Mouse (Mus musculus) CH12.LX (cell line): ENCODE data around the gene Opcml. TPM values are rescaled to one million over a fixed set of nuclear protein-coding genes. Genes with fewer than 3 reads are reported as not detected.

ENCODE experiments used
- DNase-seq: peaks from one replicate; pipeline ENCODE4 v3.0.0-alpha.2; 2013; ENCODE audit errors: extremely low read depth
- H3K27ac ChIP-seq: 2 replicates; pipeline ENCODE4 v1.5.1; 2012; ENCODE audit warnings: low read depth, mild to moderate bottlenecking, control low read depth, moderate library complexity; ENCODE audit not compliant: insufficient read depth
- H3K27me3 ChIP-seq: replicated peaks from 2 replicates; pipeline ENCODE3; 2012; ENCODE audit warnings: inconsistent platforms
- H3K36me3 ChIP-seq, 2 experiments: replicated peaks in 1 of 2; 2 replicates each; pipeline versions ENCODE3 to v1.6.1; 2012; ENCODE audit warnings: inconsistent platforms in 1 of 2, low read length in 1 of 2, mild to moderate bottlenecking in 1 of 2, mixed read lengths in 1 of 2, moderate library complexity in 1 of 2; ENCODE audit not compliant: control insufficient read depth in 1 of 2, insufficient read depth in 1 of 2
- H3K4me1 ChIP-seq, 2 experiments: 2 replicates each; pipeline ENCODE4 v1.6.1; 2012; ENCODE audit warnings: inconsistent platforms in 1 of 2, moderate library complexity in 1 of 2; ENCODE audit not compliant: insufficient read depth in 2 of 2, control insufficient read depth in 1 of 2
- H3K4me2 ChIP-seq: 2 replicates; pipeline ENCODE4 v1.6.1; 2012; ENCODE audit warnings: low read depth, mild to moderate bottlenecking, control low read depth; ENCODE audit not compliant: poor library complexity, insufficient read depth, severe bottlenecking
- H3K4me3 ChIP-seq, 3 experiments: fragments of 150-350 bp in 1 of 3; sonication (generic) in 1 of 3; replicated peaks in 1 of 3; 2 replicates each; pipeline versions ENCODE3 to v1.5.1; 2011 to 2012; ENCODE audit warnings: low read depth in 2 of 3, low read length in 2 of 3, mild to moderate bottlenecking in 2 of 3, moderate library complexity in 2 of 3, control low read depth in 1 of 3, improper control_type of control experiment in 1 of 3, inconsistent platforms in 1 of 3, mixed read lengths in 1 of 3; ENCODE audit not compliant: poor library complexity in 1 of 3
- H3K79me2 ChIP-seq: replicated peaks from 2 replicates; pipeline ENCODE4 v1.6.1; 2012; ENCODE audit warnings: mild to moderate bottlenecking, moderate library complexity; ENCODE audit not compliant: control insufficient read depth, poor library complexity, insufficient read depth, severe bottlenecking; ENCODE audit errors: extremely low read depth
- H3K9ac ChIP-seq: 2 replicates; pipeline ENCODE4 v1.6.1; 2012; ENCODE audit warnings: low read depth, mild to moderate bottlenecking, control low read depth, moderate library complexity; ENCODE audit not compliant: insufficient read depth
- H3K9me3 ChIP-seq: replicated peaks from 2 replicates; pipeline ENCODE3; 2012; ENCODE audit warnings: low read length, inconsistent platforms, mixed read lengths
- BHLHE40 ChIP-seq: IDR thresholded peaks from 2 replicates; pipeline ENCODE4 v1.6.1; 2011; ENCODE audit warnings: mild to moderate bottlenecking, low read depth, low read length, improper control_type of control experiment
- CTCF ChIP-seq, 2 experiments: IDR thresholded peaks in 1 of 2; conservative IDR thresholded peaks in 1 of 2; 2 replicates each; pipeline ENCODE4 v1.5.1; 2011 to 2012; ENCODE audit warnings: low read depth in 2 of 2, low read length in 2 of 2, improper control_type of control experiment in 1 of 2, inconsistent platforms in 1 of 2, mild to moderate bottlenecking in 1 of 2, moderate library complexity in 1 of 2
- E2F4 ChIP-seq: IDR thresholded peaks from 2 replicates; pipeline ENCODE4 v1.6.1; 2011; ENCODE audit warnings: low read depth, low read length, improper control_type of control experiment; ENCODE audit not compliant: insufficient replicate concordance
- ELF1 ChIP-seq: IDR thresholded peaks from 2 replicates; pipeline ENCODE4 v1.6.1; 2014; ENCODE audit warnings: low read depth, mild to moderate bottlenecking, inconsistent platforms, low read length, improper control_type of control experiment
- ETS1 ChIP-seq: conservative IDR thresholded peaks from 2 replicates; pipeline ENCODE4 v1.6.1; 2012; ENCODE audit warnings: low read depth, mild to moderate bottlenecking, inconsistent platforms, low read length, improper control_type of control experiment, moderate library complexity
- HCFC1 ChIP-seq: IDR thresholded peaks from 2 replicates; pipeline ENCODE4 v1.6.1; 2012; ENCODE audit warnings: low read depth, mild to moderate bottlenecking, inconsistent platforms, low read length, improper control_type of control experiment
- IRF4 ChIP-seq: IDR thresholded peaks from 2 replicates; pipeline ENCODE4 v1.6.1; 2014; ENCODE audit warnings: low read depth, mild to moderate bottlenecking, inconsistent platforms, low read length, improper control_type of control experiment
- JUND ChIP-seq: conservative IDR thresholded peaks from 2 replicates; pipeline ENCODE4 v1.6.1; 2011; ENCODE audit warnings: low read depth, low read length, improper control_type of control experiment
- MAFK ChIP-seq: IDR thresholded peaks from 2 replicates; pipeline ENCODE4 v1.6.1; 2011; ENCODE audit warnings: low read length, improper control_type of control experiment; ENCODE audit not compliant: insufficient replicate concordance
- MAX ChIP-seq: IDR thresholded peaks from 2 replicates; pipeline ENCODE4 v1.6.1; 2011; ENCODE audit warnings: low read length, improper control_type of control experiment
- MAZ ChIP-seq: IDR thresholded peaks from 2 replicates; pipeline ENCODE4 v1.6.1; 2012; ENCODE audit warnings: low read depth, mild to moderate bottlenecking, inconsistent platforms, low read length, improper control_type of control experiment, moderate library complexity
- MEF2A ChIP-seq: IDR thresholded peaks from 2 replicates; pipeline ENCODE4 v1.6.1; 2014; ENCODE audit warnings: low read depth, mild to moderate bottlenecking, inconsistent platforms, low read length, improper control_type of control experiment, borderline replicate concordance
- NRF1 ChIP-seq: IDR thresholded peaks from 2 replicates; pipeline ENCODE4 v1.6.1; 2014; ENCODE audit warnings: low read depth, mild to moderate bottlenecking, inconsistent platforms, low read length, improper control_type of control experiment, moderate library complexity
- POLR2A ChIP-seq: IDR thresholded peaks from 2 replicates; pipeline ENCODE4 v1.6.1; 2011; ENCODE audit warnings: low read depth, mild to moderate bottlenecking, improper control_type of control experiment, low read length
- POLR2AphosphoS2 ChIP-seq: IDR thresholded peaks from 2 replicates; pipeline ENCODE4 v1.6.1; 2011; ENCODE audit warnings: low read depth, low read length, improper control_type of control experiment
- RAD21 ChIP-seq: IDR thresholded peaks from 2 replicates; pipeline ENCODE4 v1.6.1; 2011; ENCODE audit warnings: low read depth, mild to moderate bottlenecking, low read length, improper control_type of control experiment, moderate library complexity
- SMC3 ChIP-seq: IDR thresholded peaks from 2 replicates; pipeline ENCODE4 v1.6.1; 2011; ENCODE audit warnings: low read depth, low read length, improper control_type of control experiment
- USF1 ChIP-seq: IDR thresholded peaks from 2 replicates; pipeline ENCODE4 v1.6.1; 2014; ENCODE audit warnings: low read depth, mild to moderate bottlenecking, inconsistent platforms, low read length, improper control_type of control experiment
- USF2 ChIP-seq: conservative IDR thresholded peaks from 2 replicates; pipeline ENCODE4 v1.6.1; 2011; ENCODE audit warnings: low read depth, low read length, improper control_type of control experiment
- ZC3H11A ChIP-seq: IDR thresholded peaks from 2 replicates; pipeline ENCODE4 v1.6.1; 2012; ENCODE audit warnings: low read depth, mild to moderate bottlenecking, inconsistent platforms, low read length, improper control_type of control experiment
- ZMIZ1 ChIP-seq: IDR thresholded peaks from 2 replicates; pipeline ENCODE4 v1.6.1; 2012; ENCODE audit warnings: low read depth, mild to moderate bottlenecking, inconsistent platforms, low read length, improper control_type of control experiment
- ZNF384 ChIP-seq: IDR thresholded peaks from 2 replicates; pipeline ENCODE4 v1.6.1; 2012; ENCODE audit warnings: low read depth, low read length, improper control_type of control experiment, inconsistent platforms
- dilution Hi-C: fragments of 300-500 bp; cut with MboI; formaldehyde crosslinking; loops from 2 replicates; pipeline ENCODE4 v1.14.3; 2020; ENCODE audit warnings: low sequenced_read_pairs; ENCODE audit not compliant: extremely low pct_unique_long_range_greater_than_20kb, extremely low pct_ligation_motif_present
- in situ Hi-C: fragments of 300-500 bp; cut with MboI; formaldehyde crosslinking; loops from 3 replicates; pipeline ENCODE4 v1.14.3; 2019; ENCODE audit warnings: low sequenced_read_pairs, low pct_ligation_motif_present, low pct_unique_long_range_greater_than_20kb, mixed read lengths
- polyA plus RNA-seq: library from polyadenylated mRNA; unstranded; fragments of >175 nt; gene quantifications from 2 replicates; pipeline ENCODE4 v1.2.1, GENCODE M21; 2012; ENCODE audit warnings: low read depth; ENCODE audit not compliant: insufficient read length
- total RNA-seq, 2 experiments: library from RNA; depleted of rRNA; stranded (reverse); fragments of 300-350 nt in 1 of 2; fragments of >200 nt in 1 of 2; gene quantifications; 2 replicates each; pipeline ENCODE4 v1.2.3; 2012 to 2014

The Opcml gene
- total and polyA plus RNA-seq, 3 experiments = 0.34 to 0.60 TPM; not detected in 1

DNA sequence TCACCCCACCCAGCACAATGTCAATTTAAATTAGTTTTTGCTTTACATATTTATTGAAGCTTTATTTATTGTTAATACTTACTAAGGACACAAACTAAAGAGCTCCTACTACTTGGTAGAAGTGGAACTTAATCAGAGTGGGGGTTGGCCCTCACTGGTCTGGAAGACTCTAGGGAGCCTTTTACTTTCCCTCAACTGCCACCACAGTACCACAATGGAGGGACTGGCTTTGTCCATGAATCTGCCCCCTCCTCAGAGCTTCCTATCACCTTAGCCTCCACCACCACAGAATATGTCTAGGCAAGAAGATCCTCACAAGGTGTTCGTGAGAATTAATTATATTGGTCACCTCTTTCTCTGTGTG, 465.3 kb downstream of the Opcml start:
- Histone ChIP-seq H3K36me3 (no peaks in the 10 kb centered on the region), H3K4me1 (no peaks in the 10 kb centered on the region), H3K9ac (no peak overlapping the region), H3K27me3 (no peaks in the 10 kb centered on the region), H3K9me3 (peaks cover 31% of the 10 kb centered on the region), H3K4me2 (no peak overlapping the region), H3K27ac (no peak overlapping the region), H3K79me2 (no peaks in the 10 kb centered on the region), H3K4me3 (no peak overlapping the region)
- dilution Hi-C loops (no loop called here), in situ Hi-C loops (loop anchor here (25.0 kb wide), 1 partner anchor 844 kb away; no protein-coding TSS in a partner anchor)
- TF ChIP-seq SMC3 (no peak), RAD21 (no peak), E2F4 (no peak), ZNF384 (no peak), MEF2A (no peak), USF1 (no peak), ETS1 (no peak), NRF1 (no peak), ELF1 (no peak)
- DNase-seq = no peak

DNA sequence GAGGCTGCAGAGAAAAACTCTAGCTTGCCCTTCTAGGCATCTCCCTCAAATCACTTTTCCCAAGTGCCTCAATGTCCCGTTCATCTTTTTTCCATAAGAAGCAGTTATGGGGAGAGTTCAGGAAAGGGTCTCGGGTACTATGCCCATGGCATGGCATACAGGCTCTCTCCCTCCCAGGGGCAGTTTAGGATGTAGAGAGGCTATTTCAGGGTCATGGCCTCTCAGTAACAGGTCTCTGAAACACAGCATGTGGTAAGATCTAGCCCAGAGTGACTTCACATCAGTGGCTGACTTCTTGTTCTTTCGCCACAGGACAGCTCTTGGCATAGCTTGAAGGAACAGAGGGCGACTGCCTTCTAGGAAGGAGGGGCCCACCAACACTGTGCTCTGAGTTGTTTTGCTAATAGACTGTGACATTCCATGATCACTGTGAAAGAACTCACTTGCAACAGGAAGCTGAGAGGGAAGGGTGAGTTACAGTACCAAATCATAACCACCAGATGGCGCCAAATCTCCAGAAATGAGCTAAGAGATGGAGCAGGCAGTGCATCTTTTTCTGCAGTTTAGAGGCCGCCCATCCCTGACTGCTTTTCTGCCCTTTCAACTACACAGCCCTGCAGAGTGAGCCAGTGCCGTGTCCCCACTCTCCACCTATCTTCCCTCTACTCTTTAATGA, 470.6 kb downstream of the Opcml start:
- in situ Hi-C loops = loop anchor here (25.0 kb wide), 1 partner anchor 849 kb away; no protein-coding TSS in a partner anchor
- Histone ChIP-seq H3K9me3 (peaks cover 31% of the 10 kb centered on the region), H3K4me2 (no peak overlapping the region), H3K36me3 (no peaks in the 10 kb centered on the region), H3K4me3 (no peak overlapping the region), H3K27ac (no peak overlapping the region), H3K79me2 (no peaks in the 10 kb centered on the region), H3K9ac (no peak overlapping the region), H3K27me3 (no peaks in the 10 kb centered on the region), H3K4me1 (no peaks in the 10 kb centered on the region)
- DNase-seq = peak; percentile 58
- dilution Hi-C loops = no loop called here
- TF ChIP-seq MAX (no peak), RAD21 (peak; percentile 73), SMC3 (peak; percentile 47), CTCF (conservative IDR thresholded peaks at IDR 0.05 in 1 of 2, IDR thresholded peaks at IDR 0.05 in 1 of 2; ENCODE audit: low read depth in 2 of 2, low read length in 2 of 2) (peak in 1 of 2 experiments; percentile 68; a peak in 3 of 4 replicates)
- TF ChIP-seq, all 38 proteins: peak for 3

DNA sequence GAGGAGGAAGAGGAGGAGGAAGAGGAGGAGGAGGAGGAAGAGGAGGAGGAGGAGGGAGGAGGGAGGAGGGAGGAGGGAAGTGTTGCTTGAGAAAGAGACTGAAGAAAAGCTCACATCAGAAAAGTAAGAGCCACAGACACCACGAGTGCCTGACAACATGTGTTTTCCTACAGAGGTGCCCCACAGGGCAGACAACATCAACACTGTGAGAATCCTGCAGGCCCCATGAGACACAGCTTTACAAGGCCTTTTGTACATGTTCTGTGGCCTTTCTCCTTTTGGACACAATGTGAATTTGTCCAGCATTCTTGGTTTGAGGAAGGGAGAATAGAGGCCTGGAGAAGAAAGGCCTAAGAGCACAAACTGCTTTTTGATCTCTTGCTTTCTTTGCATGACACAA, 471.4 kb downstream of the Opcml start:
- no peaks in the 10 kb centered on the region for H3K4me1 ChIP-seq
- peaks cover 32% of the 10 kb centered on the region for H3K9me3 ChIP-seq
- H3K36me3 ChIP-seq = no peaks in the 10 kb centered on the region
- H3K4me3 ChIP-seq = no peak overlapping the region
- dilution Hi-C loops (no loop called here), in situ Hi-C loops (loop anchor here (25.0 kb wide), 1 partner anchor 850 kb away; no protein-coding TSS in a partner anchor)
- H3K27ac ChIP-seq = no peak overlapping the region
- H3K9ac ChIP-seq = no peak overlapping the region
- TF ChIP-seq ELF1 = no peak
- no peak for TF ChIP-seq ZMIZ1
- TF ChIP-seq MAFK = no peak
- no peak for TF ChIP-seq NRF1
- no peak for TF ChIP-seq USF1
- no peak for TF ChIP-seq ZC3H11A
- TF ChIP-seq MEF2A = no peak
- TF ChIP-seq JUND = no peak
- no peak for TF ChIP-seq POLR2A
- TF ChIP-seq HCFC1 = no peak
- TF ChIP-seq IRF4 = no peak
- TF ChIP-seq RAD21 = no peak
- TF ChIP-seq POLR2AphosphoS2 = no peak
- TF ChIP-seq USF2 = no peak
- no peak for TF ChIP-seq BHLHE40
- no peak for TF ChIP-seq MAZ
- no peaks in the 10 kb centered on the region for H3K27me3 ChIP-seq
- H3K79me2 ChIP-seq = no peaks in the 10 kb centered on the region
- no peak overlapping the region for H3K4me2 ChIP-seq
- no peak for DNase-seq
